Mouse (Mus musculus): Measurements from ENCODE around the gene Oasl2. TPM values are rescaled to one million over a fixed set of nuclear protein-coding genes. Genes with fewer than 3 reads are reported as not detected.
"Not testable (repeated sequence)": the region's sequence is repeated elsewhere in the genome, so short reads cannot be mapped to it uniquely, and the experiment has no call there.

Oasl2 gene
- total RNA-seq, 2 experiments from 2014 or later, result 1.6 to 1.7 TPM

DNA sequence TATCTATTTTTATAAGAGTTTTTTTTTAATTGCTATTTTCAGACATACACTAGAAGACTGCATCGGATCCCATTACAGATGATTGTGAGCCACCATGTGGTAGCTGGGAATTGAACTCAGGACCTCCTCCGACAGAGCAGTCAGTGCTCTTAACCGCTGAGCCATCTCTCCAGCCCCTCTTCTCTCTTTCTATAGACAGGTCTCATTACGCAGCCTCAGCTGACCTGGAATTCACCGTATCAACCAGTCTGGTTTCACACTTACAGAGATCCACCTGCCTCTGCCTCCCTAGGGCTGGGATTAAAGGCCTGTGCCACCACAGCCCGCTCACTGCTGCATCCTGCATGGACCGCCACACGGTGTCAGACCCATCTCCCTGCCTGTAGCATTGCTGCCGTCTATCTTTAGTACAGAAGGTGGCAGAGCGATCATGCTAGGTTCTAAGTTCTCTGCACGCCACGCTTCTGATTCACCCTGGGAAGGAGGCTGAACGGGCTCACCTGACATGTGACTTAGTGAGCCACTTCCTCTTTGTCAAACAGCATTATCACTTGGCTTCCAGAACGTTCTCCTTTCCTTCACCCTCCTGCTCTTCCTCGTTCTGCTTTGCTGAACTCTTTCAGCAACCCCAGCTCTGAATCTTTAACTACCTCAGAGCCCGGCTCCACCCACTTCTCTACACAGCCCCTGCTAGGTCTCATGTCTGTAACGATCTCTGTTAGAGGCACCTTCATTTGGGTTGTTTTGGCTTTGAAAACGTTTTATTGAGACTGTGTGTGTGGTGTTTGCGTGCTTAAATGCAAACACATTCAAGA is 25.0 kb downstream of the Oasl2 start:
- peak; percentile 31 for TF ChIP-seq CTCF (IDR thresholded peaks at IDR 0.05)
- intact Hi-C loops (cut with DNase I), result no loop called here
- no peak overlapping the region for H3K27ac ChIP-seq
- no peak overlapping the region for H3K4me3 ChIP-seq
- no peak for DNase-seq (ENCODE audit: extremely low spot score in 1 of 2, low spot score in 2 of 2)

DNA sequence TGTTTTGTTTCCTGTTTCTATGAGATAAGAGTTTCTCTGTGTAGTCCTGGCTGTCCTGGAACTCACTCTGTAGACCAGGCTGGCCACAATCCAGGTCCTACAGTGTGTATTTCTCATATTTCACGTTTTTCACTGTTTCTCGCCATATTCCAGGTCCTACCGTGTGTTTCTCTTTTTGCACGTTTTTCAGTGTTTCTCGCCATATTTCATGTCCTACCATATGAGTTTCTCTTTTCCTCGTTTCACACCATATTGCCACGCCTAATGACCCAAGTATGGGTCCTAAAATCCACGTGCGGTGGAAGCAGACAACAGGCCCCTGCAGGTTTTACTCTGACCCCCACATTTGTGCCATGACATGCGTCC is 25.6 kb downstream of the Oasl2 start:
- intact Hi-C loops (cut with DNase I), result no loop called here
- Histone ChIP-seq H3K27ac (no peak overlapping the region), H3K4me3 (no peak overlapping the region)
- no peak for TF ChIP-seq CTCF (IDR thresholded peaks at IDR 0.05)
- no peak for DNase-seq (ENCODE audit: extremely low spot score in 1 of 2, low spot score in 2 of 2)

DNA sequence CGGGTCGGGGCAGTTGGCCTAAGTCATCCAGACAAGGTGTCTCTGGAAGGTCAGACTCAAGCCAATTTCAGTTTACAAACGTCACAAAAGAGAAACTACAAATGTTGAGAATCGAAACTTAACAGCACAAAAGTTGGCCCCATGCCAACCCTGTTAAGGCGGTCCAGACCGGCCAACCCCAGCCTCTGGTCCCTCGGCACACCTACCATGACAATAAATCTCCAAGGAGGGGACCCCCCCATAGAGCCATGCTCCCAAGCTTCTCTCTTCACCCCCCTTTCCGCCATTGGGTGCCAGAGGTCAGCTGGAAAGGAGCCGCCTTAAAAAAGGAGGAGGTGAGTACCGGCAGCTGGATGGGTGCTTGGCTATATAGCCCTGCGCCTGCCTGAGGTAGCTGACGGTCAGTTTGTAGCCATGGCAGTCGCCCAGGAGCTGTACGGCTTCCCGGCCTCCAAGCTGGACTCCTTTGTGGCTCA is 26.3 kb downstream of the Oasl2 start, which contains the start of gene Oasl1:
Oasl1 (plus strand) TSS at position 243 of the 476 bp plus-strand sequence.
- no peak for TF ChIP-seq CTCF (IDR thresholded peaks at IDR 0.05)
- intact Hi-C loops (cut with DNase I), result no loop called here
- Histone ChIP-seq H3K27ac (no peak within 1 kb of the TSS), H3K4me3 (peak within 1 kb of the TSS; percentile 28; the same call in 1 of the 2 replicates)
- no peak for DNase-seq (ENCODE audit: extremely low spot score in 1 of 2, low spot score in 2 of 2)

- intact Hi-C loops (cut with DNase I), result no loop called here
- H3K27ac ChIP-seq, result no peak overlapping the region
- TF ChIP-seq CTCF (IDR thresholded peaks at IDR 0.05), result no peak
- DNase-seq (ENCODE audit: extremely low spot score in 1 of 2, low spot score in 2 of 2), result no peak
- no peak overlapping the region for H3K4me3 ChIP-seq
These were observed 29.5 kb downstream of the Oasl2 start for GRCm38 (mm10) chr5:114926153-114926684.

DNA sequence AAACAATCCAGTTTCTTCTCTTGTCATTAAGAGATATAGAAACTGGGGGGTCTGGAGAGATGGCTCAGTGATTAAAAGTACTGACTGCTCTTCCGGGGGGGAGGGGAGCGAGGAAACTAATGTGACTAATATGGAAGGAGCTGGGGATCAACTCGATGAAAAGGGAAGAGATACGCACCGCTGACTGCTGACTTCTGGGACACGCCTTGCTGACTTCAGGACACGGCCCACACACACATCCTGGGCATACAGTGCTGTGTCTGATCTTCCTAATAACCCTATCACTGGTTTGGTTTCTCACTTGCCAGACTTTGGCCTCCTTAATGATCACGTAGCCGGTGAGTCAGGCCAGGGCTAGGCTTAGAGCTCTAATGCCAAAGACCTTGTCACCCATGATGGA is 30.0 kb downstream of the Oasl2 start:
- TF ChIP-seq CTCF (IDR thresholded peaks at IDR 0.05), result no peak
- Histone ChIP-seq H3K4me3 (no peak overlapping the region), H3K27ac (no peak overlapping the region)
- intact Hi-C loops (cut with DNase I), result no loop called here
- DNase-seq (ENCODE audit: extremely low spot score in 1 of 2, low spot score in 2 of 2), result no peak

DNA sequence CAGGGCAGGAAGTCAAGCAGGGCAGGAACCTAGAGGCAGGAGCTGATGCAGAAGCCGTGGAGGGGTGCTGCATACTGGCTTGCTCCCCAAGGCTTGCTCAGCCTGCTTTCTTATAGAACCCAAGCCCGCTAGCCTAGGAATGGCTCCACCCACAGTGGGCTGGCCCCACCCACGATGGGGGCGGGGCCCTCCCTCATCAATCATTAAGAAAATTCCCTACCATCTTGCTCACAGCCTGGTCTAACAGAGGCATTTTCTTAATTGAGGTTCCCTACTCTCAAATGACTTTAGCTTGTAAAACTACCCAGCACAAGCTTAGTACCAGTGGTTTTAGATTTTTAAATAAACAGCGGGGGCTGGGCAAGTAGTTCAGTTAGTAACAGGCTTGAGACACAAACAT is 34.9 kb downstream of the Oasl2 start:
- H3K27ac ChIP-seq, result no peak overlapping the region
- no peak for DNase-seq (ENCODE audit: extremely low spot score in 1 of 2, low spot score in 2 of 2)
- intact Hi-C loops (cut with DNase I), result no loop called here
- no peak overlapping the region for H3K4me3 ChIP-seq
- no peak for TF ChIP-seq CTCF (IDR thresholded peaks at IDR 0.05)

DNA sequence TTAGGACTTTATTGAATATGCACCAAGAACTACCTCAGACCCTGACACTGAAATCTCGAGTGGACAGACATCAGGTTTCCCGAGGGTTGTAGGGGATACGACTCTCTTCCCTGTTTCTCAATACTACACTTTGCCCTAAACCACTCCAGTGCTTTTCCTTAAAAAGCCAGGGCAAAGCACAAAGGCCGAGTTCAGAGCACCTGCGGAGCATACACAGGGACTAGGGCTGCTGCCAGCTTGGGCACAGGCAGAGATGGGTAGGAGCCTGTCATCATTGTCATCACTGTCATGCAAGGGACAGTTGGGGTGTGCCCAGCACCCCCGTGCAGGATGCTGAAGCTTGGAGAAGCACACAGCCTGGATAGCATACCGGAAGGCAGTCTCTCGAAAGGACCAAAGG is 36.5 kb downstream of the Oasl2 start:
- intact Hi-C loops (cut with DNase I), result no loop called here
- Histone ChIP-seq H3K4me3 (no peak overlapping the region), H3K27ac (no peak overlapping the region)
- DNase-seq (ENCODE audit: extremely low spot score in 1 of 2, low spot score in 2 of 2), result no peak
- TF ChIP-seq CTCF (IDR thresholded peaks at IDR 0.05), result no peak

GRCm38 (mm10) chr5:114935838-114936237 is 39.1 kb downstream of the Oasl2 start:
- no peak overlapping the region for H3K4me3 ChIP-seq
- TF ChIP-seq CTCF (IDR thresholded peaks at IDR 0.05), result no peak
- intact Hi-C loops (cut with DNase I), result loop anchor here (5.0 kb wide), 1 partner anchor 109 kb away; no protein-coding TSS in a partner anchor
- DNase-seq (ENCODE audit: extremely low spot score in 1 of 2, low spot score in 2 of 2), result no peak
- no peak overlapping the region for H3K27ac ChIP-seq

GRCm38 (mm10) chr5:114941138-114941537 is 44.4 kb downstream of the Oasl2 start:
- DNase-seq (ENCODE audit: extremely low spot score in 1 of 2, low spot score in 2 of 2); H3K27ac ChIP-seq; H3K4me3 ChIP-seq; intact Hi-C loops (cut with DNase I): not testable (repeated sequence)
- peak; percentile 44 for TF ChIP-seq CTCF (IDR thresholded peaks at IDR 0.05)

DNA sequence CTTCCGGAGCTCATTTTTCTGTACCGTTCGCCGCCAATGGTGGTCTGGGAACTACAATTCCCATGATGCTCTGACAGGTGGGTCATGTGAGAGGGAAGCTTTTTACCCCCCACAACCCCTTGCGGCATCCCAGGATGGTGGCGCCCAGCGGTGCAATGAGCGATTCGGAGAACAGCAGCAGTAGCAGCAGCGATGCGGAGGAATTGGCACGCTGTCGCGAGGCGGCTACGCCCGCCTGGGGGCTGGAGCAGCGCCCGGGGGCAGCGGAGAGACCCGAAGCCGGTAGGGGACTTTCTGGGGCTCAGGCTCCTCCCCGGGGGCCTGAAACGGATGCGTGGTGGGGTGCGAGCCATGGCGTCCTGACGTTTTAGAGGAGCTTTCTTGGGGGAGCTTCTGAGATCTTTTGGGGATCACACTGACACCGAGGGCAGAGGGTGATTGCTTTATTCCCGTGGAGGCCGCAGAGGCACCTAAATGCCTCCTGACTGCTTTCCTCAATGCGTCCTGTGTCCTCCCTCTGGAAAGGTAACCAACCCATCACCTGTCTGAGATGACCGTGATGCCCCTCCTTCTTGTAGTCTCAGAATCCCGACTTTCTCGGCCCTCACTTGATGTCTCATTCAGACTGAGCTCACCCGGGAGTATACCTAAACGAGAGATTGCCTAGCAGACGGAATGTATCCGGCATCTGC is 45.5 kb downstream of the Oasl2 start, which contains the start of gene 2210016L21Rik:
2210016L21Rik (plus strand) TSS at position 85 of the 692 bp plus-strand sequence.
- Histone ChIP-seq H3K27ac (peak within 1 kb of the TSS; percentile 95), H3K4me3 (peak within 1 kb of the TSS; percentile 98)
- intact Hi-C loops (cut with DNase I), result no loop called here
- DNase-seq (ENCODE audit: extremely low spot score in 1 of 2, low spot score in 2 of 2), result peak; percentile 82 to 84
- TF ChIP-seq CTCF (IDR thresholded peaks at IDR 0.05), result peak; percentile 24

DNA sequence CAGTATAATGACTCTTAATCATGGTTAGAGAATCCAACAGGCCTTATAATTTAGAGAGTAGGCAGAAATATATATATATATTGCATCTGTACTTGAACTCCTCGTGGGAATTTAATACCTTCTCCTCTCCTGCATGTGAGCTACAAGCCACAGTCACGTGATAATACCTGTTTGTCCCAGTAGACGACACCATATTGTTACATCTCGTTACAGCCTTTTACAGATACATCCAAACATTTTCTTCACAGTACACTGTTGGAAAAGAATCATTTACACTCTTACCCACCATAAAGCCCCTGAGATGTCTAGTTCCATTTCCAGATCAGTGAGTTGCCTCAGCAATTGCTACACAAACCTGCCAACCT is 46.0 kb downstream of the Oasl2 start:
- intact Hi-C loops (cut with DNase I), result no loop called here
- peak overlapping the region; percentile 98 for H3K4me3 ChIP-seq
- no peak for DNase-seq (ENCODE audit: extremely low spot score in 1 of 2, low spot score in 2 of 2)
- no peak for TF ChIP-seq CTCF (IDR thresholded peaks at IDR 0.05)
- peak overlapping the region; percentile 95 for H3K27ac ChIP-seq

DNA sequence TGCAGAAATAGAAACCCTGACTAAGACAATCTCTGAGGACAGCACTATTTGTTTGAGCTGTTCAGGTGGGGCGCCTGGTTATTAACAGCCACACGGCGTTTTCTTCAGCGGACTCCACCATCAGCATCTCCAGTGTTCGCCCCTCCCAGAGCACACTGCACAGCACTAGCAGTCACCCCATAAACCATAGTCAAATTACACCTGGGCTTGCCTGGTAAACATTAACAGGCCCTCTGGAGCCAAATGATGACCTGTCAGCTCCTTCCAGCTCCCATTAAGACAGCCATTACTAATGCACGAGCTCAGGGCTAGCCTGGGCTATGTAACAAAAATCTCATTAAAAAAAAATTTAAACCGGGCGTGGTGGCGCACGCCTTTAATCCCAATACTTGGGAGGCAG is 48.3 kb downstream of the Oasl2 start:
- no peak overlapping the region for H3K27ac ChIP-seq
- DNase-seq (ENCODE audit: extremely low spot score in 1 of 2, low spot score in 2 of 2), result no peak
- no peak for TF ChIP-seq CTCF (IDR thresholded peaks at IDR 0.05)
- intact Hi-C loops (cut with DNase I), result no loop called here
- H3K4me3 ChIP-seq, result no peak overlapping the region
